Mouse (Mus musculus): ENCODE measurements around the gene Pakap. TPM values are rescaled to one million over a fixed set of nuclear protein-coding genes. Genes with fewer than 3 reads are reported as not detected.

Pakap gene
- polyA plus RNA-seq, 1 experiment = 7.1 TPM

DNA sequence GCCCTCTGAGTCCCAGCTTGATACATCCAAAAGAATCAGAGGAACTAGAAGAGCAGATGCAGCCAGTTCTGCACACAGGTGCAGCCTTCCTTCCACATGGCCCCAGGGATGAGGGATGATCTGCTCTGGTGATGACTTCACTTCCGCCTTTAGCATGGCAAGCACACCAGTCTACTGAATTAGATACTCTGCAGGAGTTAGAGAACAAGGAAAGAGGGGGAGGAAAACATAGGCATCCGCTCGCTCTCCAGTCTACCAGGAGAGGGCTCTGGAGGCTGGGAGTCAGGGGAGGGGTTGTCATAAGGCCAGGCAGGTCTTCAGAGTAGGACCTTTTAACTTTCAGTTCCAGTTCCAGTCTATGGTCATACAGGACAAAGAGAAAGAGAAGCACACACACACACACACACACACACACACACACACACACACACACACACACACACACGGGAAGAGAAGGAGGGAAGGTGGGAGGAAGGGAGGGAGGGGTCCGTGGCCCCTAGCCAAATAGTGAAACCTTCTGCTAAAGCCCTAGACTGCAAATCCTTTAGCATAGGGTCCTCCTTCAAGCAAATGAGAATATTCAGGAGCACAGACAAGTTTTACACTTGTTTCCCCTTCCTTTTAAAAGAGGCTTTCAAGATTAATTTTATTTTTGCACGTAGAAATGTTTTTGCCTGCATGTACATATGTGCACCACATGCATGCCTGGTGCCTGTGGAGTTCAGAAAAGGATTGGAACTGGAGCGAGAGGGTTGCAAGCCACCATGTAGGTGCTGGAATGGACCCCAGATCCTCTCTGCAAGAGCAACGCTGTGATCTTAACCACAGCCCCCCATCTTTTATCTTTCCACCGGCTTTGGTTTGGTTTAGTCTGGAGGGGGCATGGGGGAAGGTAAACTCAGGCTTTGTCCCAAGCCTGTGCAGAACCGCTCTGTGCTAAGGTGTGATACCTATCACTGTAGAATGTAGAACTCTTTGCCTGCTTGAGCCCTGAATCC is 346.5 kb downstream of the Pakap start:
- Histone ChIP-seq H3K27me3 (ENCODE audit: control insufficient read depth, insufficient read depth, insufficient read length) (no peaks in the 10 kb centered on the region), H3K4me3 (ENCODE audit: insufficient read depth, poor library complexity, severe bottlenecking) (no peak overlapping the region), H3K36me3 (ENCODE audit: control insufficient read depth, insufficient read depth) (no peaks in the 10 kb centered on the region), H3K79me2 (ENCODE audit: control insufficient read depth, insufficient read depth) (no peaks in the 10 kb centered on the region), H3K79me3 (ENCODE audit: low read depth) (no peaks in the 10 kb centered on the region), H3ac (ENCODE audit: control insufficient read depth, insufficient read length, low read depth) (no peak overlapping the region)
- no peak for TF ChIP-seq CEBPB (IDR thresholded peaks at IDR 0.05; ENCODE audit: low read depth)
- no peak for TF ChIP-seq MYOD1 (IDR thresholded peaks at IDR 0.05; ENCODE audit: control insufficient read depth, insufficient read length, low read depth)
- TF ChIP-seq USF1 (IDR thresholded peaks at IDR 0.05; ENCODE audit: low read depth) = no peak
- TF ChIP-seq MYOG (IDR thresholded peaks at IDR 0.05; ENCODE audit: control insufficient read depth, extremely low read depth, insufficient read length) = no peak
- no peak for TF ChIP-seq CTCF (IDR thresholded peaks at IDR 0.05; ENCODE audit: control insufficient read depth, insufficient read depth, insufficient read length)
- no peak for TF ChIP-seq FOSL1 (IDR thresholded peaks at IDR 0.05; ENCODE audit: insufficient read depth, low read length, poor library complexity, severe bottlenecking)
- TF ChIP-seq MAX (IDR thresholded peaks at IDR 0.05) = no peak

GRCm38 (mm10) chr4:57915216-57915965 is 347.4 kb downstream of the Pakap start:
- H3K79me2 ChIP-seq (ENCODE audit: control insufficient read depth, insufficient read depth) = no peaks in the 10 kb centered on the region
- H3K79me3 ChIP-seq (ENCODE audit: low read depth) = no peaks in the 10 kb centered on the region
- no peaks in the 10 kb centered on the region for H3K36me3 ChIP-seq (ENCODE audit: control insufficient read depth, insufficient read depth)
- no peak overlapping the region for H3ac ChIP-seq (ENCODE audit: control insufficient read depth, insufficient read length, low read depth)
- TF ChIP-seq MYOG (IDR thresholded peaks at IDR 0.05; ENCODE audit: control insufficient read depth, extremely low read depth, insufficient read length) (no peak), FOSL1 (IDR thresholded peaks at IDR 0.05; ENCODE audit: insufficient read depth, low read length, poor library complexity, severe bottlenecking) (no peak), CTCF (IDR thresholded peaks at IDR 0.05; ENCODE audit: control insufficient read depth, insufficient read depth, insufficient read length) (no peak), MAX (IDR thresholded peaks at IDR 0.05) (no peak), CEBPB (IDR thresholded peaks at IDR 0.05; ENCODE audit: low read depth) (no peak), USF1 (IDR thresholded peaks at IDR 0.05; ENCODE audit: low read depth) (no peak), MYOD1 (IDR thresholded peaks at IDR 0.05; ENCODE audit: control insufficient read depth, insufficient read length, low read depth) (no peak)
- no peaks in the 10 kb centered on the region for H3K27me3 ChIP-seq (ENCODE audit: control insufficient read depth, insufficient read depth, insufficient read length)
- no peak overlapping the region for H3K4me3 ChIP-seq (ENCODE audit: insufficient read depth, poor library complexity, severe bottlenecking)

DNA sequence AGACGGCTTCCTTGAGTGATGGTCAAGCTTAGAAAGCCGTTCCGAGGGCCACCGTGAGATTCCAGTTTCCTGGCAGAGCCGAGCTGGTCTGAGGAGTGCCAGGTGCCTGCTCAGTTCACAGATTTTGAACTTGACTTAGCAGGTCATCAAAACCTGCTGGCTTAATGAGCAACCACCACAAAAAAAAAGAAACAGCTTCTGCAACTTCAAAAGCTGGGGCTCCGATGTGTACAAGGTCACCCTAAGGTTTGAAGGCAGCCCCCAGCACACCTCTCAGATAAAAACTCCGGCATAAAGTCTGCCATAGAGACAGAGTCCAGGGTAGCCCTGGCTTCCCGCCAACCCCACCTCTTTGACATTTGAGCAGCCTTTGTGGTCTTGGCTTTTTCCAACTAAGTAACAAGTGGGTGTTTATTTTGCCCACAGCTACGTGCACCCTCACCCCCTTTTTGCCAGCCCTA is 348.3 kb downstream of the Pakap start, which contains the start of gene D630039A03Rik:
Gene D630039A03Rik (minus strand): TSS at position 97 of the 461 bp plus-strand sequence.
- Histone ChIP-seq H3K79me3 (ENCODE audit: low read depth) (no peaks in the 10 kb centered on the region), H3K4me3 (ENCODE audit: insufficient read depth, poor library complexity, severe bottlenecking) (no peak within 1 kb of the TSS), H3K27me3 (ENCODE audit: control insufficient read depth, insufficient read depth, insufficient read length) (no peaks in the 10 kb centered on the region), H3ac (ENCODE audit: control insufficient read depth, insufficient read length, low read depth) (no peak within 1 kb of the TSS), H3K36me3 (ENCODE audit: control insufficient read depth, insufficient read depth) (no peaks in the 10 kb centered on the region), H3K79me2 (ENCODE audit: control insufficient read depth, insufficient read depth) (no peaks in the 10 kb centered on the region)
- TF ChIP-seq CEBPB (IDR thresholded peaks at IDR 0.05; ENCODE audit: low read depth) (no peak), FOSL1 (IDR thresholded peaks at IDR 0.05; ENCODE audit: insufficient read depth, low read length, poor library complexity, severe bottlenecking) (no peak), MYOD1 (IDR thresholded peaks at IDR 0.05; ENCODE audit: control insufficient read depth, insufficient read length, low read depth) (no peak), MYOG (IDR thresholded peaks at IDR 0.05; ENCODE audit: control insufficient read depth, extremely low read depth, insufficient read length) (no peak), CTCF (IDR thresholded peaks at IDR 0.05; ENCODE audit: control insufficient read depth, insufficient read depth, insufficient read length) (no peak), MAX (IDR thresholded peaks at IDR 0.05) (no peak), USF1 (IDR thresholded peaks at IDR 0.05; ENCODE audit: low read depth) (no peak)

DNA sequence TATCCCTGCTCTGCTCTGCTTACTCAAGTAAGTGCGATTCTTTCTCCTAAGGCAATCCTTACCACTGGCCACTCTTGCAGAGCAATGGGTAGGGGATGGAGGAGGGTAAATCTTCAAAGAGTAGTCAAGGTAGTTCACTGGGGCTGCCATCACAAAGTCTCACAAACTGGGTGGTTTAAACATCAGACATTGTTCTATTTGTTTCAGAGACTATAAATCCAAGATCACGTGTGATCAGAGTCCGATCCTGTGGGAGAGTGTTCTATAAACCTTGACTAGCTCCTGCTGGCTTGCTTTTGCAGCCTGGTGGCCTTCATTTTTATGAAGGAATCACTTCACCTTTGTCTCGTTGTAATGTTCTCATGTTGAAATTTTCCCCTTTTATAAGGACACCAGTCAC is 348.7 kb downstream of the Pakap start:
- Histone ChIP-seq H3ac (ENCODE audit: control insufficient read depth, insufficient read length, low read depth) (no peak overlapping the region), H3K79me2 (ENCODE audit: control insufficient read depth, insufficient read depth) (no peaks in the 10 kb centered on the region), H3K79me3 (ENCODE audit: low read depth) (no peaks in the 10 kb centered on the region), H3K4me3 (ENCODE audit: insufficient read depth, poor library complexity, severe bottlenecking) (no peak overlapping the region), H3K36me3 (ENCODE audit: control insufficient read depth, insufficient read depth) (no peaks in the 10 kb centered on the region), H3K27me3 (ENCODE audit: control insufficient read depth, insufficient read depth, insufficient read length) (no peaks in the 10 kb centered on the region)
- no peak for TF ChIP-seq CEBPB (IDR thresholded peaks at IDR 0.05; ENCODE audit: low read depth)
- no peak for TF ChIP-seq USF1 (IDR thresholded peaks at IDR 0.05; ENCODE audit: low read depth)
- TF ChIP-seq MYOG (IDR thresholded peaks at IDR 0.05; ENCODE audit: control insufficient read depth, extremely low read depth, insufficient read length) = no peak
- no peak for TF ChIP-seq MYOD1 (IDR thresholded peaks at IDR 0.05; ENCODE audit: control insufficient read depth, insufficient read length, low read depth)
- no peak for TF ChIP-seq MAX (IDR thresholded peaks at IDR 0.05)
- TF ChIP-seq CTCF (IDR thresholded peaks at IDR 0.05; ENCODE audit: control insufficient read depth, insufficient read depth, insufficient read length) = no peak
- no peak for TF ChIP-seq FOSL1 (IDR thresholded peaks at IDR 0.05; ENCODE audit: insufficient read depth, low read length, poor library complexity, severe bottlenecking)
